Mouse (Mus musculus) limb, embryonic 14.5 days (tissue): Measurements from ENCODE around the gene Rtf2. TPM values are rescaled to one million over a fixed set of nuclear protein-coding genes. Genes with fewer than 3 reads are reported as not detected.

ENCODE experiments used
- ATAC-seq: fragments of 200-750 bp; cut with Nextera tagmentation; 2 replicates; pipeline ENCODE4 v1.8.0; 2017; ENCODE audit warnings: low read depth, moderate number of reproducible peaks, moderate TSS enrichment; ENCODE audit not compliant: low FRiP score
- DNase-seq: peaks from one replicate; pipeline ENCODE4 v3.0.0-alpha.2; 2015; ENCODE audit warnings: low spot score
- H3K27ac ChIP-seq: fragments of 300-500 bp; sonication (generic); replicated peaks from 2 replicates; pipeline ENCODE4 v1.5.1; 2014; ENCODE audit warnings: low read depth, mild to moderate bottlenecking, low read length, moderate library complexity, mixed read lengths
- H3K27me3 ChIP-seq: fragments of 300-500 bp; sonication (generic); 2 replicates; pipeline ENCODE4 v1.6.1; 2014; ENCODE audit warnings: low read length, mixed read lengths; ENCODE audit not compliant: control insufficient read depth, insufficient read depth
- H3K36me3 ChIP-seq: fragments of 300-500 bp; sonication (generic); 2 replicates; pipeline ENCODE4 v1.6.1; 2014; ENCODE audit warnings: mild to moderate bottlenecking, low read length, moderate library complexity, mixed read lengths; ENCODE audit not compliant: control insufficient read depth, insufficient read depth
- H3K4me1 ChIP-seq: fragments of 300-500 bp; sonication (generic); 2 replicates; pipeline ENCODE4 v1.6.1; 2014; ENCODE audit warnings: antibody characterized with exemption, low read length, mixed read lengths; ENCODE audit not compliant: control insufficient read depth, insufficient read depth
- H3K4me2 ChIP-seq: fragments of 300-500 bp; sonication (generic); replicated peaks from 2 replicates; pipeline ENCODE4 v1.6.1; 2014; ENCODE audit warnings: low read depth, mild to moderate bottlenecking, low read length, moderate library complexity; ENCODE audit not compliant: severe bottlenecking
- H3K4me3 ChIP-seq: fragments of 300-500 bp; sonication (generic); replicated peaks from 2 replicates; pipeline ENCODE4 v1.5.1; 2014; ENCODE audit warnings: low read length
- H3K9ac ChIP-seq: fragments of 300-500 bp; sonication (generic); 2 replicates; pipeline ENCODE4 v1.6.1; 2014; ENCODE audit warnings: mild to moderate bottlenecking, low read depth, low read length, moderate library complexity; ENCODE audit not compliant: severe bottlenecking
- H3K9me3 ChIP-seq: fragments of 300-500 bp; sonication (generic); 2 replicates; pipeline ENCODE4 v1.6.1; 2016; ENCODE audit warnings: low read length; ENCODE audit not compliant: control insufficient read depth
- POLR2A ChIP-seq: fragments of 200-500 bp; IDR thresholded peaks from 2 replicates; pipeline ENCODE4 v1.8.0; 2012; ENCODE audit warnings: inconsistent platforms, mild to moderate bottlenecking, moderate library complexity, borderline replicate concordance; ENCODE audit not compliant: insufficient read depth, insufficient read length; ENCODE audit errors: extremely low read depth
- WGBS: fragments of 180-500 bp; shearing (Covaris S2); extraction: QIAGEN DNeasy Blood & Tissue Kit; methylation state at CpG from one replicate; pipeline ENCODE4 v1.1.7; 2014; 5-methylcytosine and 5-hydroxymethylcytosine counted together
- polyA plus RNA-seq, 2 experiments: library from polyadenylated mRNA; depleted of rRNA in 1 of 2; stranded (reverse) in 1 of 2; unstranded in 1 of 2; fragments of >200 nt; fragmentation: Nextera tagmentation in 1 of 2; extraction: Ambion mirVana in 1 of 2; gene quantifications; 2 replicates each; pipeline versions ENCODE4 v1.2.1 to v1.2.3; 2012 to 2014

Rtf2 gene
- polyA plus RNA-seq, 2 experiments = 45.9 to 69.9 TPM

DNA sequence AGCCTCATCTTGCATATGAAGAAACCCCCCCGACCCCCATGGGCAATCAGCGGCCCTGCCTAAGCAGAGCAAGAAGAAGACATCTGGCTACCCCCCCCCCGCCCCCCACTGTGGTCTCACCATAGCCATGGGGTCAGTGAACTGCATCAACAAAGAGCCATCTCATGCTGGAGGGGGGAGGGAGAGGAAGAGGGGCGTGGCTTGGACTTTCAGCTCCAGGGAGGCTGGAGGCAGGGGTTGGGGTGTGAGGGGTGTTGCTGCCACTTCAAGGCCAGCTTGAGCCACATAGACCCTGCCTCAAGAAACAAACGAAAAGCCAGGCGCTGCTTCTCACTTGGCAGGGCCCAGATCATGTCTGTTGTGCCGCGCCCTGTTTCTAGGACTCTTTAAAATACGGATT, 44.4 kb upstream of the Rtf2 start:
- Histone ChIP-seq H3K36me3 (no peaks in the 10 kb centered on the region), H3K9me3 (no peaks in the 10 kb centered on the region), H3K9ac (no peak overlapping the region), H3K27me3 (no peaks in the 10 kb centered on the region), H3K4me2 (no peak overlapping the region), H3K4me3 (no peak overlapping the region), H3K4me1 (no peaks in the 10 kb centered on the region), H3K27ac (no peak overlapping the region)
- ATAC-seq = no peak
- WGBS = 53% methylated on average over 9 of the region's 9 CpGs
- DNase-seq = no peak
- TF ChIP-seq POLR2A = no peak

- Histone ChIP-seq H3K9ac (no peak overlapping the region), H3K36me3 (no peaks in the 10 kb centered on the region), H3K27ac (no peak overlapping the region), H3K27me3 (no peaks in the 10 kb centered on the region), H3K4me1 (no peaks in the 10 kb centered on the region), H3K4me3 (no peak overlapping the region), H3K9me3 (no peaks in the 10 kb centered on the region), H3K4me2 (no peak overlapping the region)
- WGBS = 51% methylated on average over 9 of the region's 9 CpGs
- TF ChIP-seq POLR2A = no peak
- no peak for DNase-seq
- ATAC-seq = no peak
Measured at GRCm38 (mm10) chr2:172399901-172400300, 40.5 kb upstream of the Rtf2 start.

- no peak overlapping the region for H3K4me2 ChIP-seq
- no peaks in the 10 kb centered on the region for H3K27me3 ChIP-seq
- no peak for ATAC-seq
- H3K36me3 ChIP-seq = no peaks in the 10 kb centered on the region
- H3K27ac ChIP-seq = no peak overlapping the region
- WGBS = 67% methylated on average over 13 of the region's 13 CpGs
- TF ChIP-seq POLR2A = no peak
- H3K4me3 ChIP-seq = no peak overlapping the region
- no peaks in the 10 kb centered on the region for H3K4me1 ChIP-seq
- H3K9ac ChIP-seq = no peak overlapping the region
- no peak for DNase-seq
- no peaks in the 10 kb centered on the region for H3K9me3 ChIP-seq
Measured at GRCm38 (mm10) chr2:172401116-172401825, 39.1 kb upstream of the Rtf2 start.

- no peaks in the 10 kb centered on the region for H3K36me3 ChIP-seq
- 56% methylated on average over 7 of the region's 7 CpGs for WGBS
- ATAC-seq (no peak), DNase-seq (no peak)
- H3K27me3 ChIP-seq = no peaks in the 10 kb centered on the region
- H3K9ac ChIP-seq = no peak overlapping the region
- H3K4me2 ChIP-seq = no peak overlapping the region
- H3K27ac ChIP-seq = no peak overlapping the region
- TF ChIP-seq POLR2A = no peak
- no peaks in the 10 kb centered on the region for H3K9me3 ChIP-seq
- H3K4me3 ChIP-seq = no peak overlapping the region
- H3K4me1 ChIP-seq = no peaks in the 10 kb centered on the region
Measured at GRCm38 (mm10) chr2:172404239-172404638, 36.1 kb upstream of the Rtf2 start.

- H3K9ac ChIP-seq = no peak overlapping the region
- no peaks in the 10 kb centered on the region for H3K9me3 ChIP-seq
- H3K36me3 ChIP-seq = no peaks in the 10 kb centered on the region
- ATAC-seq = no peak
- 69% methylated on average over 3 of the region's 3 CpGs for WGBS
- no peaks in the 10 kb centered on the region for H3K27me3 ChIP-seq
- DNase-seq = no peak
- H3K4me3 ChIP-seq = no peak overlapping the region
- H3K27ac ChIP-seq = no peak overlapping the region
- no peaks in the 10 kb centered on the region for H3K4me1 ChIP-seq
- no peak overlapping the region for H3K4me2 ChIP-seq
- TF ChIP-seq POLR2A = no peak
Measured at GRCm38 (mm10) chr2:172405011-172405410, 35.3 kb upstream of the Rtf2 start.
